Mouse (Mus musculus) hindbrain, embryonic 16.5 days (tissue): ENCODE data around the gene Trappc11. TPM values are rescaled to one million over a fixed set of nuclear protein-coding genes. Genes with fewer than 3 reads are reported as not detected.

ENCODE experiments used
- ATAC-seq: fragments of 200-750 bp; cut with Nextera tagmentation; 2 replicates; pipeline ENCODE4 v1.8.0; 2017; ENCODE audit warnings: moderate TSS enrichment, moderate library complexity
- H3K27ac ChIP-seq: fragments of 300-500 bp; sonication (generic); 2 replicates; pipeline ENCODE4 v1.5.1; 2014; ENCODE audit warnings: low read depth, mild to moderate bottlenecking, control low read depth, low read length, moderate library complexity
- H3K27me3 ChIP-seq: fragments of 300-500 bp; sonication (generic); replicated peaks from 2 replicates; pipeline ENCODE4 v1.6.1; 2014; ENCODE audit warnings: low read length; ENCODE audit not compliant: control insufficient read depth, insufficient read depth
- H3K36me3 ChIP-seq: fragments of 300-500 bp; sonication (generic); 2 replicates; pipeline ENCODE4 v1.6.1; 2014; ENCODE audit warnings: mild to moderate bottlenecking, low read length, moderate library complexity, mixed read lengths; ENCODE audit not compliant: control insufficient read depth, insufficient read depth
- H3K4me1 ChIP-seq: fragments of 300-500 bp; sonication (generic); 2 replicates; pipeline ENCODE4 v1.6.1; 2014; ENCODE audit warnings: low read depth, low read length; ENCODE audit not compliant: control insufficient read depth, insufficient read depth
- H3K4me2 ChIP-seq: fragments of 300-500 bp; sonication (generic); 2 replicates; pipeline ENCODE4 v1.6.1; 2014; ENCODE audit warnings: mild to moderate bottlenecking, low read length, control low read depth, moderate library complexity
- H3K4me3 ChIP-seq: fragments of 300-500 bp; sonication (generic); 2 replicates; pipeline ENCODE4 v1.5.1; 2014; ENCODE audit warnings: mild to moderate bottlenecking, low read length, control low read depth, moderate library complexity
- H3K9ac ChIP-seq: fragments of 300-500 bp; sonication (generic); 2 replicates; pipeline ENCODE4 v1.6.1; 2014; ENCODE audit warnings: low read depth, mild to moderate bottlenecking, control low read depth, low read length, moderate library complexity
- H3K9me3 ChIP-seq: fragments of 300-500 bp; sonication (generic); 2 replicates; pipeline ENCODE4 v1.6.1; 2014; ENCODE audit warnings: mild to moderate bottlenecking, low read length, moderate library complexity; ENCODE audit not compliant: control insufficient read depth
- WGBS: fragments of 180-500 bp; shearing (Covaris S2); extraction: QIAGEN DNeasy Blood & Tissue Kit; methylation state at CpG from one replicate; pipeline ENCODE4 v1.1.7; 2014; 5-methylcytosine and 5-hydroxymethylcytosine counted together
- polyA plus RNA-seq: library from polyadenylated mRNA; unstranded; fragments of >200 nt; fragmentation: Nextera tagmentation; extraction: Ambion mirVana; gene quantifications from 2 replicates; pipeline ENCODE4 v1.2.1, GENCODE M21; 2015

The Trappc11 gene
- polyA plus RNA-seq, 1 experiment from 2014 or later, result 39.7 TPM

- Histone ChIP-seq H3K4me3 (no peak overlapping the region), H3K4me1 (no peaks in the 10 kb centered on the region), H3K36me3 (peaks cover 38% of the 10 kb centered on the region), H3K9ac (no peak overlapping the region), H3K9me3 (no peaks in the 10 kb centered on the region), H3K27ac (no peak overlapping the region), H3K4me2 (no peak overlapping the region), H3K27me3 (no peaks in the 10 kb centered on the region)
- ATAC-seq, result no peak
- WGBS, result 84% methylated on average over 2 of the region's 2 CpGs
Measured at GRCm38 (mm10) chr8:47501994-47502393, 31.3 kb downstream of the Trappc11 start.

GRCm38 (mm10) chr8:47495428-47495827 lies 37.8 kb downstream of the Trappc11 start:
- 87% methylated on average over 6 of the region's 6 CpGs for WGBS
- H3K4me1 ChIP-seq, result no peaks in the 10 kb centered on the region
- H3K27ac ChIP-seq, result no peak overlapping the region
- no peak for ATAC-seq
- no peak overlapping the region for H3K4me2 ChIP-seq
- H3K36me3 ChIP-seq, result peaks cover 35% of the 10 kb centered on the region
- no peaks in the 10 kb centered on the region for H3K9me3 ChIP-seq
- H3K9ac ChIP-seq, result no peak overlapping the region
- no peak overlapping the region for H3K4me3 ChIP-seq
- H3K27me3 ChIP-seq, result no peaks in the 10 kb centered on the region

GRCm38 (mm10) chr8:47494602-47495153 lies 38.6 kb downstream of the Trappc11 start:
- Histone ChIP-seq H3K27me3 (no peaks in the 10 kb centered on the region), H3K4me3 (no peak overlapping the region), H3K27ac (no peak overlapping the region), H3K4me1 (no peaks in the 10 kb centered on the region), H3K9ac (no peak overlapping the region), H3K4me2 (no peak overlapping the region), H3K36me3 (peaks cover 31% of the 10 kb centered on the region), H3K9me3 (no peaks in the 10 kb centered on the region)
- no peak for ATAC-seq
- WGBS, result 87% methylated on average over 12 of the region's 12 CpGs

- Histone ChIP-seq H3K9ac (no peak overlapping the region), H3K27ac (no peak overlapping the region), H3K4me1 (no peaks in the 10 kb centered on the region), H3K4me2 (no peak overlapping the region), H3K27me3 (no peaks in the 10 kb centered on the region), H3K36me3 (peaks cover 30% of the 10 kb centered on the region), H3K4me3 (no peak overlapping the region), H3K9me3 (no peaks in the 10 kb centered on the region)
- WGBS, result 95% methylated on average over 12 of the region's 12 CpGs
- ATAC-seq, result no peak
Measured at GRCm38 (mm10) chr8:47493106-47493505, 40.2 kb downstream of the Trappc11 start.

- Histone ChIP-seq H3K9ac (no peak overlapping the region), H3K36me3 (peaks cover 19% of the 10 kb centered on the region), H3K4me2 (no peak overlapping the region), H3K27me3 (no peaks in the 10 kb centered on the region), H3K4me1 (no peaks in the 10 kb centered on the region), H3K27ac (no peak overlapping the region), H3K4me3 (no peak overlapping the region), H3K9me3 (peaks cover 2% of the 10 kb centered on the region; the same call in 1 of the 2 replicates)
- 90% methylated on average over 3 of the region's 3 CpGs for WGBS
- no peak for ATAC-seq
Measured at GRCm38 (mm10) chr8:47487231-47487630, 46.0 kb downstream of the Trappc11 start.

GRCm38 (mm10) chr8:47482354-47483071 lies 50.8 kb downstream of the Trappc11 start:
- Histone ChIP-seq H3K4me1 (no peaks in the 10 kb centered on the region), H3K9me3 (peaks cover 2% of the 10 kb centered on the region; the same call in 1 of the 2 replicates), H3K9ac (no peak overlapping the region), H3K4me3 (no peak overlapping the region), H3K4me2 (no peak overlapping the region), H3K27ac (no peak overlapping the region), H3K36me3 (peaks cover 4% of the 10 kb centered on the region; the same call in 1 of the 2 replicates), H3K27me3 (no peaks in the 10 kb centered on the region)
- ATAC-seq, result peak; percentile 59; the same call in 1 of the 2 replicates
- WGBS, result 44% methylated on average over 12 of the region's 12 CpGs

- H3K9me3 ChIP-seq, result no peaks in the 10 kb centered on the region
- no peak overlapping the region for H3K4me3 ChIP-seq
- H3K4me1 ChIP-seq, result no peaks in the 10 kb centered on the region
- H3K27ac ChIP-seq, result no peak overlapping the region
- WGBS, result 56% methylated on average over 7 of the region's 7 CpGs
- no peak overlapping the region for H3K4me2 ChIP-seq
- ATAC-seq, result peak; percentile 96
- no peaks in the 10 kb centered on the region for H3K27me3 ChIP-seq
- H3K9ac ChIP-seq, result no peak overlapping the region
- no peaks in the 10 kb centered on the region for H3K36me3 ChIP-seq
Measured at GRCm38 (mm10) chr8:47480039-47480438, 53.2 kb downstream of the Trappc11 start.

- Histone ChIP-seq H3K9me3 (peaks cover 4% of the 10 kb centered on the region; the same call in 1 of the 2 replicates), H3K36me3 (no peaks in the 10 kb centered on the region), H3K9ac (no peak overlapping the region), H3K27ac (no peak overlapping the region), H3K4me3 (no peak overlapping the region), H3K27me3 (no peaks in the 10 kb centered on the region), H3K4me1 (no peaks in the 10 kb centered on the region), H3K4me2 (no peak overlapping the region)
- WGBS, result 71% methylated on average over 10 of the region's 10 CpGs
- no peak for ATAC-seq
Measured at GRCm38 (mm10) chr8:47461650-47462049, 71.6 kb downstream of the Trappc11 start.

- no peak for ATAC-seq
- Histone ChIP-seq H3K27ac (no peak overlapping the region), H3K4me2 (no peak overlapping the region), H3K9ac (no peak overlapping the region), H3K36me3 (no peaks in the 10 kb centered on the region), H3K4me1 (no peaks in the 10 kb centered on the region), H3K27me3 (no peaks in the 10 kb centered on the region), H3K9me3 (peaks cover 4% of the 10 kb centered on the region; the same call in 1 of the 2 replicates), H3K4me3 (no peak overlapping the region)
- 88% methylated on average over 6 of the region's 6 CpGs for WGBS
Measured at GRCm38 (mm10) chr8:47459216-47459749, 74.0 kb downstream of the Trappc11 start.
